Mouse (Mus musculus) left cerebral cortex, adult 18-20 months (tissue): ENCODE measurements around the gene Kmt5c. TPM values are rescaled to one million over a fixed set of nuclear protein-coding genes. Genes with fewer than 3 reads are reported as not detected.
A peak's percentile ranks its signal among the peaks of the same experiment; 100 is the strongest.

Experiments used
- DNase-seq, 2 experiments: peaks; one replicate each; pipeline ENCODE4 v3.0.0; 2021 to 2022; ENCODE audit warnings: low spot score in 2 of 2, mixed read lengths in 1 of 2
- long read RNA-seq, 2 experiments: library from polyadenylated mRNA; stranded (forward); transcript quantifications; one replicate each; pipeline ENCODE4 v2.0.0; 2021
- total RNA-seq, 2 experiments: library from RNA; stranded (reverse); gene quantifications; 2 replicates each; pipeline ENCODE4 v1.2.3; 2021

Kmt5c gene
- 10 to 100 TPM; 19.0 to 25.2 TPM for total RNA-seq
- long read RNA-seq, experiment 1, partial matches to known transcripts, result 5 of 22 reads
- long read RNA-seq, experiment 1, other reads (novel, unspliced or antisense), result 13 of 22 reads
- long read RNA-seq, experiment 2, partial matches to known transcripts, result 2 of 10 reads
- long read RNA-seq, experiment 2, other reads (novel, unspliced or antisense), result 5 of 10 reads

DNA sequence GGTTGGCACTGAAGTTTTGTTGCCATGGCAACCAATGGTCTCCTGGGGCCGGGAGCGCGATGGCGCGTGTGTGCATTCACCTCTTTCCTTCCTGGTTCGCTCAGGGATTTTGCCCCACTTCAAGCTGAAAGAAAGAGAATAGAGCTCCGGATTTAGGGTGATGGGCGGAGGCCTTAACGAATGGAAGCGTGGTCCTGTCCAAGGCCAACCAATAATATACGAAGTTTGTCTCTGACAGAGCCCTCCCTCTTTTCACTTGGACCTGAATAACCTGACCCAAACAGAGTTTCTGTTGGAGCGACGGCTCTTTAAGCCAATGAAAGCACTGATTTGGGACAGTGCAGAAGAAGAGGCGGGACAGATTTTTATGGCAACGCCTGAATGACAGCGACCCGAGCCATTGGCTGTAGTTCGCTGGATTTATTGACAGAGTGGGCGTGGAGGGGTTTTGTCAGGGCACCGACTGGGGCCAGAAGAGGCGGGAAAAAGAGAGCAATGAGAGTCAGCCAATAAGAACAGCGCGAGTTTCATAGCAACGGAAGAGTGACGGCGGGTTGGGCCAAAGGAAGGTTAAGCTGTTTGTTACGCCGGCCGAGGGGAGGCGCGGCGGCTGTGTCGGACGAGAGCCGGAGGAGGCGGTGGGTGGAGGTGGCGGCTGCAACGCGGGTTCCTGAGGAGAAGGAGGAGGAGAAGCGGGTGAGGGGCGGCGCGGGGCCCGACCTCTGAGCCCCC, at the start of gene Kmt5c:
TSS of gene Kmt5c (plus strand) at position 572 of the 732 bp plus-strand sequence.
- DNase-seq, result peak; percentile 97 to 99

DNA sequence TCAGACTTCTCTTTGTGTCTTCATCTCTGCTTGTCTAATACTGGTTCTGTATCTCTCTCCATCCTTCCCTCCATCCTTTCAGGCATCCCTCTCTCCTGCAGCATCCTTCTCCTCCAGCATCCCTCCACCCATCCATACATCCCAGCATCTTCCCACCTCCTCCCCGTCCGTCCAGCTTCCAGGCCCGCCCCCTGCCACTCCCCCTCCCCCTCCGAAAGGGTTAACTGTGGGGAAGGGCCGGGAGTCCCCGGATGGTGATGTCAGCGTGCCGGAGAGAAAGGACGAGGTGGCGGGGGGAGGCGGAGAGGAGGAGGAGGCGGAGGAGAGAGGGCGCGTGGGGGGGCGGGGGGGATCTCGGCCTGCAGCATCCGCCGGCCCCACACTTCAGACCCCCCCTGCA, 49.5 kb upstream of the Kmt5c start, which contains the start of gene Brsk1:
TSS of gene Brsk1 (plus strand) at position 218 of the 400 bp plus-strand sequence.
- peak; percentile 81 to 88 for DNase-seq

DNA sequence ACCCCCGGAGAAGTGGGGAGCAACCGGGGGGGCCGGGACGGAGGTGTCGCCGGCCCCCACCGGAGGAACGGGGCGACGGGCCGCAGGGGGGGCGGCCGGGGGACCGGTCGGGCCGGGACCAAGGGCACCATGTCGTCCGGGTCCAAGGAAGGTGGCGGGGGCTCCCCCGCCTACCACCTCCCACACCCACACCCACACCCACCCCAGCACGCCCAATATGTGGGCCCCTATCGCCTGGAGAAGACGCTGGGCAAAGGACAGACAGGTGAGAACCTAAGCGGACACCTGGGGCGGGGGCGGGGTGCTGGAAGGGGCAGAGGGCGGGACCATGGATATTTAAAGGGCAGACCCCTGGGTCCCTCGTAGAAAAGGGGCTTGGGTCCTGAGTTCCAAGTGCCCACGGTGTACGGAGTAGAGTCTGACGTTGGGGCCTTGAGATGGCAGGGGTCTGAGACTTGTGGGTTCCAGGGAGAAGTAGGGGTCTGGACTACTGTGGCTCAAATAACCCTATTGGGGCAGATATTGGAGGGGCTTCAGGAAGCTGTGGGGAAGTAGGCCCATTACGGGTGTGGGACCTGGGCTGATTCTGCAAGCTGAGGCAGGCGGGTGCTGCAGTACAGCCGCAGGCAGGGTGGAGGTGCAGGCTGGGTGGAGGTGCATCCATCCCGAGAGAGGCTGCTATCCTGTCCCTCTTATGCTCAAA, 48.8 kb upstream of the Kmt5c start:
- DNase-seq, result peak in 1 of 2 experiments; percentile 54

DNA sequence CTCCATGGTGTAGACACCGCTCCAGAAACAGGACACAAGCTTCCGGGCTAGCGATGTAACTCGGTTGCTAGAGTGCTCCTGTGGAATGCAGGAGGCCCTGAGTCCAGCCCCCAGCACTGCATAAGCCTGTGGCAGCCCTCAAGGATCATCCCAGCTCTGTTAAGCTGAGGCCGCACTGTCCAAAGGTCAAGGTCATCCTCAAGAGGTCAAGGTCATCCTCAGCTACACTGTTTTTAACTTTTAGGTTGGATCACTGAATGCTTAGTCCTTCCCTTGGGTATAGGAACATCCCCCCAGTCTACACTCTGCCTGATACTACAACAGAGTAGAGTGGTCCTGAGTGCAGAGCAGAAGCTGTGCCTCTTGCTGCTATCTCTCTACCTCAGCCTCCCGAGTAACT, 46.9 kb upstream of the Kmt5c start:
- no peak for DNase-seq

DNA sequence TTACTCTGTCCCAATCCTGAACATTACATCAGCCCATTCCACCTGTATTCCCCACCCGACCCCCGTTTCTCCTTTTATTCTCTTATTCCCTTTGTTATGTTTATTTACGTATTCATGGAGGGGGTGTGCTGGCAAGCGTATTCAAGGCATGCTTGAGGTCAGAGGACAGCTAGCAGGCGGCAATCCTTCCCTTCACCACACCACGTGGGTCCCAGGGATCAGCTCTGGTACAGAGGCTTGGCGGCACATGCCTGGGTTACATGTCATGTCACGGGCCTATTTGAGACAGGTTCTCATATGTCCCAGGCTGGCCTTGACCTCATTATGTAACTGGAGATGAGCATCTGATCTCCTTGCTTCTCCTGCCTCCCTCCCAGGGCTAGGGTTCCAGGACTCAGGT, 37.6 kb upstream of the Kmt5c start:
- no peak for DNase-seq

DNA sequence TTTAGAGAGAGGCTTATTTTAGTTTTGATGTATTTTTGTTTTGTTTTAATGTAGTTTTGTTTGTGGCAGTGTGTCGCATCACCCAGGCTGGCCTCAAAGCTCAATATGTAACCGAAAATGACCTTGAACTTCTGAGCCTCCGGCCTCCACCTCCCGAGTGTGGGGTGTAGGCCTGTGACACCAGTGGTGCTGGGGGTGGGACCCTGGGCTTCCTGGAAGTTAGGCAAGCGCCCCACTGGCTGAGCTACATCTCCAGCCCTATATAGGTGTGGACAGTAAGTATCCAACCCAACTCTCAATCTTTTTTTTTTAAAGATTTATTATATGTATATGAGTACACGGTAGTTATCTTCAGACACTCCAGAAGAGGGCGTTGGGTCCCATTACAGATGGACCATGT, 36.7 kb upstream of the Kmt5c start:
- no peak for DNase-seq

DNA sequence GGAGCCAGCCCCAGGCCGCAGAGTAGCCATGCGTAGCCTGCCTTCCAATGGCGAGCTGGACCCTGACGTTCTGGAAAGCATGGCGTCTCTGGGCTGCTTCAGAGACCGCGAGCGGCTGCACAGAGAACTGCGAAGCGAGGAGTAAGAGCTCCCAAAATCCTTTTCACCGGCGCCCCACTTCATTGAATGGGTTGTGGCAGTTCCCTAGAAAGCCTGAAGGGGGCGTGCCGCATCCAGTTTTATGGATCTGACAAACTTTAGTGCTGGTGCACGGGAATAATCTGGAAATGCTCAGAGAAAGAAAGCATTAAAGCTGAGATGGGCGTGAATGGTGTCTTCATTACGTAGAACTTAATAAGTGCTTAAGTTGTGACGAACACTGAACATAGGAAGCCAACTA, 34.8 kb upstream of the Kmt5c start:
- DNase-seq, result peak in 1 of 2 experiments; percentile 39

DNA sequence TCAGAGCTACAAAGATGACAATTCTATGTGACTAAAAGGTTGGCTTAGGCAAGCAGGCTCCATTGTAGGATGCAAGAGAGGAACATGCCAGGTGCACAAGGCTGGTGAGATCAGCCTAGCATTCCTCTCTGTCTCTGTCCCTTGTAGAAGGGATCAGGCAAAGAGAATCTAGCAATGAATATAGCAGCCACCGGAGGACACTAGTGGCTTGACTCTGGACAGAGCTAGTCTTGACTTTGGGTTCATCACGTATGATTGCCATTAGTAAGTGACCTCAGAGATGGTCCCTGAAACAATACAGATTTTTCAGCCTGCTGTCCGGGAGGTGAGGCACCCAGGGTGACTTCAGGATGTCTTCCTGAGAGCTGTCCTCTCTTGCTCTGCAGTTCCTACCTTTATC, 27.3 kb upstream of the Kmt5c start:
- no peak for DNase-seq

DNA sequence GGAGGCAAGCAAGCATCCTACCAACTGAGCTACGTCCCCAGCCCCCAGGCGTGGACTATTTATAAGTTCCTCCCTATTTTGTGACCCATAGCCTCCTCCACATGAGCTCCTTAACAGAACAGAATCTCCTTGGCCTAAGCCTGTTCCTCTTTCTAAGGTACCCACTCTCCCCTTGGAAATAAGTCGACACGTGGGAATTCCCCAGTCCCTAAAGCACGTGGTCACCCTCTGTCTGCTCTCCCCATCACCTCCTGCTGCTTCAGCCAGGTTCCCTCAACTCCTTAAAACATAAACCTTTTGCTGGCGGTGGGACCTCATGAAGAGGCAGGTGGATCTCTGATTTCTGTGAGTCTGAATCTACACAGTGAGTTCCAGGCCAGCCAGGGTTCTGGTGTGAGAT, 23.0 kb upstream of the Kmt5c start:
- DNase-seq, result no peak

DNA sequence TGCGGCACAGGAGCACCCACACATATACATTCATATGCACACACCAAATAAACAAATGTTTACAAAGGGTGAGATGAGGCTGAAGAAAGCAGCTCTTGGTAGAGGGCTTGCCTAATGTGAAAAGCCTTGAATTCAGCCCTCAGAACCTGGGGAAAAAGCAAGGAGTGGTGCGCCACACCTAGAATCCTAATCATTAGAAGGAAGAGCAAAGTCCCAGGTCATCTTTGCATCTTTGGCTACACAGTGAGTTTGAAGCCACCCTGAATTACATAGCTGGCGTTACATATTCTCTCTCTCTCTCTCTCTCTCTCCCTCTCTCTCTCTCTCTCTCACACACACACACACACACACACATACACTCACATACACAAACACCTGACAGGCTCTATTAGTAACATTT, 20.6 kb upstream of the Kmt5c start:
- DNase-seq, result no peak

DNA sequence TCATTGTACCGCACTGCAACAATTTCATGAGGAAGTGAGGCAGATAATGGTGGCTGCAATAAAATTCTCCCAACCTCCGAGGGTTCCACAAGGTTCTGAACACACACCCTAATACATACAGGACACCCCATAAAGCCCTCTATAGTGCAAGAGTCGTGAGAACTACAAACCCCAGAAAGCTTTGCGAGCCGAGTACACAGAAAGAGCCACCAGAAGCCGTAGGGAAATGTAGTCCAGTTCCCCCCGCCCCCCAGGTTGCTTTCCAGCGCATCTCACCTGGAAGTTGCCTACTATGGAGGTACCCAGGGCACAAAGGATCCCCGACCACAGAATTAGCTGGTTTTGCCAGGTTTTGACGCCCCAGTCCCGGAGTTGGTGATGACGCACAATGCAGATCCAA, 16.4 kb upstream of the Kmt5c start:
- DNase-seq, result peak; percentile 42 to 63

DNA sequence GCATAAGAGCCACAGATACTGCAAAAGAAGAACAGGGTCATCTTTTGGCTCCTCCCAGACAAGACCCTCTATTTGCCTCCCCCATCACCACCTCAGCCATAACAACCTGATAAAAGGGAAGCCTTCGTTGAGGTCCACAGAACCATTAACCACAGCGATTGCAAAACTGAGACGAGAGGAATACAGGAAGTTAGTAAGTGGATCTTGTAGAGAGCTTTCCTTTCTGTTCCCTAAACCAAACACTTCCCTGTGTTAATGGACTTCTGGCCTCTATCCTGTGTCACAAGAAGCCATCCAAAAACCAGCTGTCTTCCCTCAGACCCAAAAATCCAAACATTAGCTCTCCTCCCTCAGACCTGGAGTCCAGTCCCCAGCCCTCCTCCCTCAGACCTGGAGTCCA, 15.6 kb upstream of the Kmt5c start:
- no peak for DNase-seq

DNA sequence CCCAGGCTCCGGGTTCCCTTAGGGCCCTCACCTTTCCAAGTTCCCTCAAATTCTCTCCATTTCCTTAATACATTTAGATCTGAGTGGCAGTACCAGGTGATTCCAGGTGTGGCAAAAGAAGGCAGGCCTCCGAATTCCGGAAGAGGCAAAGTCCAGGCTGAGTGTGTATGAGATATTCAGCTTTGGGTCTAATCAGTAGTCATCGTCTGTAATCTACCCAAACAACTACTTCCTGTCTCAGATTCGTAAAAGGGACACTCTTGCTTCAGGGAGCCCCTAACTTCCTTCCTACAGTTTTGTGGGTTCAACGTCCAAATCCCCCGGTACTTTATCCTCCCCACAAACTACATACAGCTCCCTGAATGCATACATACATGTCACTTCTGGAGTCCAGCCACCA, 14.7 kb upstream of the Kmt5c start, which contains the start of gene Tmem150b:
TSS of gene Tmem150b (minus strand) at position 81 of the 400 bp plus-strand sequence.
- no peak for DNase-seq

DNA sequence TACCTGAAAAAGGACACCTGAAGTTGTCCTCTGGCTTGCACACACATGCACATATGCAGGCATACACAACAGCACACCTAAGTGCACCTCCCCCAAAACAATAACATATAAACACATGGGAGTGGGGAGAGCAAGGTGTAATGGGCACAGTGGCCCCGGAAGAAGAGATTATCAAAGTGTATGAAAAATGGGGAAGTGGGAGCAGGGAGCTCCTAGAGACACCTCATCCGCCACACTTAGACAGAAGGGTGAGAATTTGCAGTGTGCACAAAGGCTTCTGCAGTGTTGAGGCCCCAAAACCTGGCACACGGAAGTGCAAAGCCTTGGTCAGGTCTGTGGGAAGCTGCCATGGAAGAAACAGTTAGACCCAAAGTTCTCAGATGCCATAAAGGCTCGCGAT, 8.8 kb upstream of the Kmt5c start:
- no peak for DNase-seq

DNA sequence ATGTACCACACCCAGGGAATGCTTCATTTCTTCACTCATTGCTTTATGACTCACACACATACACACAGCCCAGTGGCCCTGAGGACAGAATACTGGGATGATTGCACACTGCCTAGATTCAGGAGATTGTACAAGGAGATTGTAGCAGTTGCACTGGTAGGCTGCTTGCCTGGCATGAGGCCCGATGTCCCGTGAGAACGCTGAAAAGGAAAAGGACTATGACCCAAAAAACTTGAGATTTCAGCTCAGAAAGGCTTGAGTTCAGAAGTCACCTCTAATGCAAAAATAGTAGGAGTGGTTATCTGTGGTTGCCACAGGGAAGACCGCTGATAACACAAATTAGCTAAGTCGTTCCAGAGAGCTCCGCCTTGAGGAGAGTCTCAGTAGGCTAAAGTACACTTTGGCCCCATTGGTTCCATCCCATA, 6.9 kb upstream of the Kmt5c start:
- DNase-seq, result no peak

DNA sequence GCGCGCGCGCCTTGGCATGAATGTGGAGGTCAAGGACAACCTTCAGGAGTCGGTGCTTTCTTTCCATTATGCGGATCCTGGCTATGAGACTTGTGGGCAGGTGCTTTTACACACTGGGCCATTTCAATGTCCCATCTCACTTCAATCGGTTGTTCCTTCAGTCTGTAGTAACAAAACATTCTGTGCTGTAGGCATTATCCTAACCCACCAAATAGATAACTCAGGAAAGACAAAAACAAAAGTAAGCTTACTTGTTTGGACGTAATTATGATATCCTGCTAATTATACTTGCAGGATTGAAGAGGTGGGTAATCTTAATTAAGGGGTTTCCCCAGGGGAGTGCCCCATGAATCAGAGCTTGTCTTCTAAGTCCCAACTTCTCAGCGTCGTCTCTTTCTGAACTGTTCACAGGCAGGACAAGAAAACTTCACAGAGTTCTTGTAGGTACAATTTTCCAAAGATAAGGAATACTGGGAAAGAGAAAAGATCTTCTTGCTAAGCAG, 823 bp upstream of the Kmt5c start:
- no peak for DNase-seq

DNA sequence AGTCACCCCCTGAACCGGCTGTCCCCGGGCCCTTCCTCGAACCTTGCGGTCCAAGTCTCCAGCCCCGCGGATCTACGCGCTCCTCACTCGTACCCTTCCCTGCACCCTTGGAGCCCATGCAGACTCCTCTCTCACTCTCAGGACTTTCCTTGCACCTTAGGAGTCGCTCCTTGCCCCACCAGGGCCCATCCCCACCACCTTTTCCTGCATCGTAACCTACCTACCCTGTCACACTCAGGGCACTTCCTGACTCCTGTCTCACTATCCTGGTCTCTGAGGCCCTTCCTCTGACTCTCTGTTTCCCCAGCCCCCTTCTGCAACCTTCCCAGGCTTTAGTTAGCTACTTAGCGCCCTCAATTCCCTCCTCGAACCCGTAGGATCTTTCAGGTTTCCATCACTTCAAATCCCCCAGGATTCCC, 403 bp downstream of the Kmt5c start:
- DNase-seq, result no peak

DNA sequence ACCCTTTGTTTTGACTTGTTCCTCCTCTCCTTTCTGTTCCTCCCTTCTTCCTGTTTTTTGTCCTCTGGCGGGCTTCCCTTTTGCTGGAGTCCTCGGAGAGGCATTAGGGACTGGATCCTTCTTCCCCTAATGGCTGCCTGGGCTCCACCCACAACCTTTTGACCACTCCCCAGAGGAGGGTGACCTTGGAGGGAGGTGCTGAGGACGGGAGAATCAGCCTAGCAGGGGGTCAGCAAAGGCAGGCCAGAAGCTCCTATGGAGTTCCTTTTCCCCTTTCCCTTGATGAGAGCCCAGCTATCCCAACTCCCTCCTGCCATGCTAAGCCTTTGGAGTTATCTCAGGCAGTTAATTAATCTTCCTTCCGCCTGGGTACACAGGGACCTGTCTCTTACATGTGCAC, 1.2 kb downstream of the Kmt5c start:
- no peak for DNase-seq

DNA sequence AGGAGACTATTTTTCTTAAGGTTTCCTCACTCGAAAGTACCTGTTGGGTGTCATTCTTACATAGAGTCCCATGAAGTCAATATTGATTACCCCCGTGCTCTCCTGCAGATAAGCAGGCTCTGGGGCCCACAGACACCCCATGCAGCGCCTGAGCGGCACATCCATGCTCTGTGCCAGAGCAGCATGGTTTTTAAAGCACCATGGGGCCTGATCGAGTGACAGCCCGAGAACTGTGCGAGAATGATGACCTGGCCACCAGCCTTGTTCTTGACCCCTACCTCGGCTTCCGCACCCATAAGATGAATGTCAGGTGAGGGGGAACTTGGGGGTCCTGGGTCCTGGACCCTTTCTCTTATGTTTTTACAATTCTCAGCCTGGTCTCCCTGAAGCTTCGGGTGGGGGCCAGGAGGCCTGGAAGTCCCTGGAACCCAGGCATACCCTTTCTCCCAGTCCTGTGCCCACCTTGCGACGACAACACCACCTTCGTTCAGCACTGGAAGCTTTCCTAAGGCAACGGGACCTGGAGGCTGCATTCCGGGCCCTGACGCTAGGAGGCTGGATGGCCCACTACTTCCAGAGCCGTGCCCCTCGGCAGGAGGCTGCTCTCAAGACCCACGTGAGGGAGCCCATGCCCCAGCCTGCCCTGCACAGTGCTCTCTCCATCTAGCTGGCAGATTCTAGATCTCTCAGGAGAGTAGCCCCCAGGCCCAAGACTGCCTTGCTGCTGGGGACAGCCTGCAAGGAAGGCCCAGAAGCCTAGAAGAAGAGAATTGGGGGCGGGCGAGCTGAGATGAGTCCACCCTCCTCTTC, 2.0 kb downstream of the Kmt5c start:
- DNase-seq, result no peak

DNA sequence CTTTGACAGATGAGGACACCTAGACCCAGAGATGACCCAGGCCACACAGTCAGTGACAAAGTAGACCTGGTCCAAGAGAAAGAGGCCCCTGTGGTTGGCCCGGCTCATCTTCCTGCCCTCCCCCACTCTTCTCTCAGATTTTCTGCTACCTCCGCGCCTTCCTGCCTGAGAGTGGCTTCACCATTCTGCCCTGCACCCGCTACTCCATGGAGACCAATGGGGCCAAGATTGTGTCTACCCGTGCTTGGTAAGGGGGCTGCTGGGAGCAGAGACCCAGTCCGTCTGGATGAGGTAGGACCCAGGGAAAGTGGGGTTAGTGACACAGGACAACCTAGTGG, 2.5 kb downstream of the Kmt5c start:
- DNase-seq, result no peak

DNA sequence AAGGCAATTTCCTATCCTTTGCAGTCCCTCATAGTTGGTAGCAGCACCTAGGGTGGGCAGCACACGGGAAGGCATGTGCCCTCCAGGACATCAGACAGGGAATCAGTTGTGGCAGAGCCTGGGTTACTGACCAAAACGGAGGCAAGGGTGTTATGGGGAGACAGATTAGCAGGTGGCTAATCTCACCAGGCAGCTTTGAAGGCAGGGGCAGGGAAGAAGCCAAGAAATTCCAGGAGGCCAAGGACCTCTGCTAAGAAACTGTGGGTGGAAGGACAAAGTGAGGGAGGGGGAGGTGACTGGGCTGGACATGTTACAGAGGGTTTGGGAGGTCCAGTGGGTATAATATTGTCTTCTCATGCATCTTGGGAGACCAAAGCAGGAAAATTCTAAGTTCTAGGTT, 3.4 kb downstream of the Kmt5c start:
- no peak for DNase-seq
